Mouse (Mus musculus) lung, postnatal 0 days (tissue): ENCODE measurements at regions not wholly inside any gene's neighbourhood (a gene's known extent, or its start where the extent isn't known, plus 50 kb on each side); places are given as distances from the start of the nearest gene placed in this dataset.

Experiments
- CTCF ChIP-seq: IDR thresholded peaks from 2 replicates; pipeline ENCODE4 v1.5.1; 2016; ENCODE audit warnings: antibody characterized with exemption, mild to moderate bottlenecking
- EP300 ChIP-seq: IDR thresholded peaks from 2 replicates; pipeline ENCODE4 v1.6.1; 2016; ENCODE audit warnings: antibody characterized with exemption, mild to moderate bottlenecking, control low read depth

- TF ChIP-seq EP300, result no peak
- no peak for TF ChIP-seq CTCF
Measured at GRCm38 (mm10) chr17:47194463-47195012, 174.1 kb upstream of the Mrps10 start.
